Mouse (Mus musculus) kidney, adult 11 months (tissue): ENCODE measurements around the gene Tctn1.
"Not testable (repeated sequence)": the region's sequence is repeated elsewhere in the genome, so short reads cannot be mapped to it uniquely, and the experiment has no call there.

Experiments used
- DNase-seq: peaks from one replicate; pipeline ENCODE4 v3.0.0; 2022

Tctn1 gene

GRCm38 (mm10) chr5:122217636-122218035, 46.6 kb downstream of the Tctn1 start:
- DNase-seq: no peak

GRCm38 (mm10) chr5:122213861-122214260, 50.4 kb downstream of the Tctn1 start:
- DNase-seq: no peak

GRCm38 (mm10) chr5:122212820-122213219, 51.4 kb downstream of the Tctn1 start:
- DNase-seq: not testable (repeated sequence)

- no peak for DNase-seq
Observed at GRCm38 (mm10) chr5:122212125-122212524, 52.1 kb downstream of the Tctn1 start.

GRCm38 (mm10) chr5:122210890-122211289, 53.4 kb downstream of the Tctn1 start:
- DNase-seq: no peak

GRCm38 (mm10) chr5:122209591-122210368, 54.5 kb downstream of the Tctn1 start:
- DNase-seq: peak; percentile 61

- no peak for DNase-seq
Observed at GRCm38 (mm10) chr5:122208909-122209308, 55.4 kb downstream of the Tctn1 start.

GRCm38 (mm10) chr5:122206475-122206874, 57.8 kb downstream of the Tctn1 start, which contains the start of gene Hvcn1:
Gene Hvcn1, plus strand, starts transcription at chr5:122206804.
- DNase-seq: no peak

- DNase-seq: no peak
Observed at GRCm38 (mm10) chr5:122204180-122204579, 60.1 kb downstream of the Tctn1 start.

- DNase-seq: no peak
Observed at GRCm38 (mm10) chr5:122201904-122202303, 62.4 kb downstream of the Tctn1 start.

GRCm38 (mm10) chr5:122200872-122201271, 63.4 kb downstream of the Tctn1 start:
- no peak for DNase-seq

GRCm38 (mm10) chr5:122192347-122192746, 71.9 kb downstream of the Tctn1 start:
- DNase-seq: no peak

- peak; percentile 73 for DNase-seq
Observed at GRCm38 (mm10) chr5:122191269-122192063, 72.8 kb downstream of the Tctn1 start.

GRCm38 (mm10) chr5:122190465-122190864, 73.8 kb downstream of the Tctn1 start:
- DNase-seq: no peak

GRCm38 (mm10) chr5:122189115-122189514, 75.1 kb downstream of the Tctn1 start:
- DNase-seq: no peak
